Mouse (Mus musculus): ENCODE measurements at regions not wholly inside any gene's neighbourhood (a gene's known extent, or its start where the extent isn't known, plus 50 kb on each side); places are given as distances from the start of the nearest gene placed in this dataset.
"Not testable (repeated sequence)": the region's sequence is repeated elsewhere in the genome, so short reads cannot be mapped to it uniquely, and the experiment has no call there.

- DNase-seq = no peak
Observed at GRCm38 (mm10) chr4:53261556-53262140, 102.0 kb upstream of the Abca1 start.

GRCm38 (mm10) chr4:53258975-53259374, 99.3 kb upstream of the Abca1 start:
- peak; percentile 74 to 77 for DNase-seq

GRCm38 (mm10) chr4:53256996-53257395, 97.3 kb upstream of the Abca1 start:
- no peak for DNase-seq

- no peak for DNase-seq
Observed at GRCm38 (mm10) chr4:53254483-53254882, 94.8 kb upstream of the Abca1 start.

GRCm38 (mm10) chr4:53253680-53254079, 94.0 kb upstream of the Abca1 start:
- DNase-seq = no peak

- no peak for DNase-seq
Observed at GRCm38 (mm10) chr4:53250325-53250724, 90.6 kb upstream of the Abca1 start.

- peak; percentile 73 to 74 for DNase-seq
Observed at GRCm38 (mm10) chr4:53246083-53246747, 86.5 kb upstream of the Abca1 start.

- no peak for DNase-seq
Observed at GRCm38 (mm10) chr4:53245553-53245952, 85.9 kb upstream of the Abca1 start.

GRCm38 (mm10) chr4:53243473-53243872, 83.8 kb upstream of the Abca1 start:
- not testable (repeated sequence) for DNase-seq

GRCm38 (mm10) chr4:53239856-53240255, 80.2 kb upstream of the Abca1 start:
- DNase-seq = no peak

GRCm38 (mm10) chr4:53238314-53239259, 78.9 kb upstream of the Abca1 start:
- DNase-seq = no peak

GRCm38 (mm10) chr4:53235870-53236269, 76.2 kb upstream of the Abca1 start:
- no peak for DNase-seq

- DNase-seq = no peak
Observed at GRCm38 (mm10) chr4:53232436-53232835, 72.7 kb upstream of the Abca1 start.

GRCm38 (mm10) chr4:53231867-53232266, 72.2 kb upstream of the Abca1 start:
- DNase-seq = no peak

GRCm38 (mm10) chr4:53231046-53231445, 71.4 kb upstream of the Abca1 start:
- no peak for DNase-seq

- DNase-seq = no peak
Observed at GRCm38 (mm10) chr4:53228444-53228843, 68.7 kb upstream of the Abca1 start.

- no peak for DNase-seq
Observed at GRCm38 (mm10) chr4:53227771-53228170, 68.1 kb upstream of the Abca1 start.

GRCm38 (mm10) chr4:53227071-53227470, 67.4 kb upstream of the Abca1 start:
- no peak for DNase-seq

- no peak for DNase-seq
Observed at GRCm38 (mm10) chr4:53226376-53226775, 66.7 kb upstream of the Abca1 start.

GRCm38 (mm10) chr4:53223379-53223778, 63.7 kb upstream of the Abca1 start:
- no peak for DNase-seq

- DNase-seq = no peak
Observed at GRCm38 (mm10) chr4:53220809-53221208, 61.1 kb upstream of the Abca1 start.

GRCm38 (mm10) chr4:53219351-53219750, 59.7 kb upstream of the Abca1 start:
- peak; percentile 63 to 66 for DNase-seq

- DNase-seq = peak in 1 of 2 experiments; percentile 31
Observed at GRCm38 (mm10) chr4:53218752-53219151, 59.1 kb upstream of the Abca1 start.

- DNase-seq = no peak
Observed at GRCm38 (mm10) chr4:53218291-53218640, 58.6 kb upstream of the Abca1 start.
